Mouse (Mus musculus) retina, postnatal 7 days (tissue): ENCODE results near the gene Rest.

Source experiments
- DNase-seq: peaks from one replicate; pipeline ENCODE4 v3.0.0-alpha.2; 2012; ENCODE audit warnings: low read depth, low spot score

Gene Rest

DNA sequence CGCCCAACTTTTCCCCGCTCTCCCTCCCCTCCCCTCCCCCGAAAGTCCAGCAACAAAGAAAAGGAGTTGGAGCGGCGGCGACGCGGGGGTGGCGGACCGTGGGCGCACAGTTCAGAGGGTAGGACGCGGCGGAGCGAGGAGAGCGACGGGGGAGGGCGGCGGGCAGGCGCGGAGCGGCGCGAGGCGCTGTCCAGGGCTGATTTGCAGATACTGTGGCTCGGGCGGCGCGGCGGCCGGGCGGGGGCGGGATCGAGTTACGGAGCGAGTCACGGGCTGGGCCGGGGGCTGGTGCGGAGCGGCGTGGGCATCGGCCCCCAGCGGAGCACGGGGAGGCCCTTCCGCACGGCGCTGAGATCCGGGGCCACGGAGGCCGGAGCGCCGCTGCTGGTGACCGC is 377 bp downstream of the Rest start:
- DNase-seq: peak; percentile 33

DNA sequence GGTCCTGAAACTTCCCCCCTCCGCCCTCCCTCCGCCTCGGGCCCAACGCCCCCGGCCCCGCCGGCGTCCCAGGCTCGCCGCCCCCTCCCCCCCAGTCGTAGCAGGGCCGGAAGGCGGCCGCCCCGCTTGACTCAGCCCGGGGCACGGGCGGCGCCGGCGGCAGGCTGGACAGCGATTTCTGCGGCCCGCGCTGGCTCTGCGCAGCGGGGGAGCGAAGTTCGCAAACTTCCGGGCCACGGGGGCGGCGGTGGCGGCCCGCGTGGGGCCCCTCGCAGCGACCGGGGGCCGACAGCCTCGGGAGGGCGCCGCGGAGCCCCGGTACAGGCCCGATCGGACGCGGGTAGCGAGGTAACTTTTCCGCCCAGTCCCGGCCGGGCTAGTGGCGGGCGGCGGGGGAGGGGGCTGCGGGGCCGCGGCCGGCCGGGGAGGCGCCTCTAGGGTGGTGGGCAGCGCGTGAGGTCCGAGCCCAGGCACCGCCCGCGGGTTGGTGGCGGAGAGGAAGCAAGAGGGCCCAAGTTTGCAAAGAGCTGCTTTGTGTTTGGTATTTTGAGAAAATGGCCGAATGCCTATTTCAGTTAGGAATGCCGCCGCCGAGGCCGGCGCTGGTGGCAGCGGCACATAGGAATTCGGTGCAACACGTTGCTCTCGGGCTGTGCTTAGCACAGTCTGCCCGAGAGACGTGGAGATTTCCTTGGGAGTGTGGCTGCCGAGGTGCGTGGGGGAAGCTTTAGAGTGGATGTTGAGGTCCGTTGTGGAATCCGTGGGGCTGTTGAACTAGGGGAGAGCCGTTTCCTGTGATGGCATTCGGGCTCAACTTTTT is 985 bp downstream of the Rest start:
- no peak for DNase-seq

GRCm38 (mm10) chr5:77266886-77267401 is 1.7 kb downstream of the Rest start:
- no peak for DNase-seq

DNA sequence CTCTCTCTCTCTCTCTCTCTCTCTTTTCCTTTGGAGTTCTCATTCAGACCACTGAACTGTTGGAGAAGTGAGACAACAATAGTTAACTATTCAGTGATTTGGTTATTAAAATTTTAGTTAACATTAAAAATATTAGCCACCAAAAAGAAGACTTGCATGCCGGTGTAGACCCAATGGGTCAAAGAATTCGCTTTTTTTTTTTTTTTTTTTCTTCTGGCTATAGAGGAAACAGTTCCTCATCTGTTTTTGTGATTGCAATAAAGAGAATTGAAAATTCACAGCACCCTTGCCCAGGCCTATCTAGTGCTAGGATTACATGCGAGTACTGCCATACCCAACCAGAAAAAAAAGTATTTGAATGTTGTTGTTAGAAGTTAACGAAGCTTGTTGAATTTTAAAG is 2.1 kb downstream of the Rest start:
- DNase-seq: no peak

- DNase-seq: no peak
These were observed 2.8 kb downstream of the Rest start for GRCm38 (mm10) chr5:77267957-77268624.

GRCm38 (mm10) chr5:77269399-77269798 is 4.1 kb downstream of the Rest start:
- no peak for DNase-seq

DNA sequence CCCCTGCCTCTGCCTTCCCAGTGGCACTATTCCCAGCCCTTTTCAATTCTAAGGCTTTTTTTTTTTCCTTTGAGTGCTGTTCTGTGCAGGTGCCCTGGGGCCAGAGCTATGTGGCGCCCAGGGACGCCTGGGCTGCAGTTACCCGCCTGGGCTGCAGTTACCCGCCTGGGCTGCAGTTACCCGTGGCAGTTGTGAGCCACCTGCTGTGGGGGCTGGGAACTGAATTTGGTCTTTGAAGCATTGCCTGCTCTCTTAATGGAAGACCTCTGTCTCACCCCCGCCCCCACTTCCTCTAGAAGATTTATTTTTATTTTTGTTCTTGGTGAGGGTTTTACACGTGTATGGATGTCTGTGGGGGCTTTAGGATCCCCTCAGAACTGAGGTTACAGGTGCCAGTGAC is 7.9 kb downstream of the Rest start:
- no peak for DNase-seq

DNA sequence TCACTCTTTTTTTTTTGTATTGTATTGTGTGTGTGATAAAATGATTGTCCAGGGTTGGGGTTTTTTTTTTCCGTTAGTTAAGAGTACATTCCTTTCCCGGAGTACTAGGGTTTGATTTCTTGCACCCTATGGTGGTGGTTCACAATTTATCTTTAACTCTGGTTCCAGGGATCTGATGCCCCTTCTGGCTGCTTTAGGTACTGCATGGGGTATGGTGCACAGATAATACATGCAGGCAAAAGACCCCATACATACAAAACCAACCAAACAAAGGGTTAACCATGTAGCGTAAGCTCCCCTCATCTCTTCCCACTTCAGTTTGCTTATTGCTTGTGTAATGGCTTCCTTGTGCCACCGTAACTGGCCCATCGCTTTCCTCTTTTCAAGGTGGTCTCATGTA is 10.7 kb downstream of the Rest start:
- DNase-seq: no peak

GRCm38 (mm10) chr5:77277204-77277603 is 11.9 kb downstream of the Rest start:
- DNase-seq: no peak

- DNase-seq: no peak
These were observed 16.4 kb downstream of the Rest start for GRCm38 (mm10) chr5:77281518-77282174.

- DNase-seq: no peak
These were observed 17.0 kb downstream of the Rest start for GRCm38 (mm10) chr5:77282242-77282641.

DNA sequence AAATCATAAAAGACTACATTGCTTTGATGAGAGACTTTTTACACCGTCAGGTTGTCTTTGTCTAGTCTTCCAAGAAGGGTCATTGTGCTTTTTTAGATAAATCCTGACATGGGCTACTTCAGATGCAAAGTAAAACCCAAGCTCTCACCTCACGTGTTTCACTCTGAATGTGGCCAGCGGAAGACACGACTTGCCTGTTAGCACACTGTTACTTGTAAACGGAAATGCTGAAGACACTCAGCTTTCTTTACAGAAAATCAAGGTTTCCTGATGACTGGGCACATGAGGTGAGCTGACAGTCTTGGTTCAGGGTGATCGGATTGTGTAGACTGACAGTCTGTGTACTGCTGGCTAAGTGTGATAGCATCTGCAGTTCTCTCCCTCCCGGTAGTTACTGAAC is 20.4 kb downstream of the Rest start:
- no peak for DNase-seq

- DNase-seq: peak; percentile 30
These were observed 21.6 kb downstream of the Rest start for GRCm38 (mm10) chr5:77286904-77287303.

GRCm38 (mm10) chr5:77287901-77288300 is 22.6 kb downstream of the Rest start:
- no peak for DNase-seq

DNA sequence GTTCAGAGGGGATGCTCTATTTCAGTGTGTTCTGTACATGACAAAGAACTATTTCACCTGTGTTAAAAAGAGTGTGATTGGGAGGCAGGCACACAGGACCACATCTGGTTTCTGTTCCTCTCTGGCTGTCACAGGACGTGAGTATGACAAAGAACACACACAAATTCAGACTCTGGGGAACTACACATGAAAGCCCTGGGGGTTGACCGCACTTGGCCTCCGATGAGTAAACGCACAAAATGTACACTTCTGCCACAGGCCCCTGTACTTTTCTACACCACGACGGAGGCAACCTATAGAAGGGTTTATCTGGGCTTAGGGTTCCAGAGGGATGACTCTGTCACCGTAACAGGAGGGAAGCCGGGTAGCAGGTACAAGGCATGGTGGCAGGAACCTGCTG is 24.4 kb downstream of the Rest start:
- no peak for DNase-seq

DNA sequence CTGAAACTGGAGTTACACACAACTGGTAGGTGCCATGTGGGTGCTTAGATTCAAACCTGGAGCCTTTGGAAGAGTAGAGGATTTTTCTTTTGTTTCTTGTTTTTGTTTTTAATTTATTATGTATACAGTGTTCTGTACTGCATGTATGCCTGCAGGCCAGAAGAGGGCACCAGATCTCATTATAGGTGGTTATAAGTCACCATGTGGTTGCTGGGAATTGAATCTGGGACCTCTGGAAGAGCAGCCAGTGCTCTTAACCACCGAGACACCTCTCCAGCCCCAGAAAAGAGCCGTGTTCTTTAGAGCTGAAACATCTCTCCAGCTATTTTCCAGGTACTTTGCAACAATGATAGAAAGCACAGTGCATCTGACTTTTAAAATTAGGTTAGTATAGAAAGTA is 25.3 kb downstream of the Rest start:
- DNase-seq: no peak

- no peak for DNase-seq
These were observed 27.7 kb downstream of the Rest start for GRCm38 (mm10) chr5:77292803-77293522.

- no peak for DNase-seq
These were observed 34.2 kb downstream of the Rest start for GRCm38 (mm10) chr5:77299486-77299885.

- no peak for DNase-seq
These were observed 36.1 kb downstream of the Rest start for GRCm38 (mm10) chr5:77301296-77301903.

DNA sequence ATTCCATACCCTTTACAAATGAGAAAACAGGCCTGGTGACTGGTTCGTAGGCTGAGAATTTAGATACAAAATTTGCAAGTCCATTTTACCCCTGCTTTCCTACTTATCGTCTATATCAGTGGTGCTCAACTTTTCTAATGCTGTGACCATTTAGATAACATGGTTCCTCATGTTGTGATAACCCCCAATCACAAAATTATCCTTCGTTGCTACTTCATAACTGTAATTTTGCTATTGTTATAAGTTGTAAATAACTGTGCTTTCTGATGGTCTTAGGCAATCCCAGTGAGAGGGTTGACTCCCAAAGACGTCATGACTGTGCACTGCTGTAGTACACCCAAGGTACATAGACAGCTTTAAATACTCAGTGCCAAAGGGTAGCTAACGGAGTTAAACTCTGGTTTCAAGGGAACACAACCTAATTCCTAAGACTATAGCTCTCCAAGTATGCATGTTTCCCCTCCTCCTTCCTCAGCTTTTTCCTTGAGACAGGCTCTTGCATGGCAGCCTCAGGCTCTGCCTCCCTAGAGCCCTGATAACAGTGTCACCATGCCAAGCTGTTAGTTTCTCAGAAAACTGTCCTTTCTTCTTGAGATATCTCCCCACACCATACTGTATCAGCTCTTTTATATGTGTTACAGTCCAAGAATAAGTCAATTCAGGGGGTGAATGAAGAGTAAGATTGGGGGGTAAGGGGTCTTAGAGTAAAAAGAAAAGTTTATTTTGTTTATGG is 42.7 kb downstream of the Rest start:
- no peak for DNase-seq
